Comparison of ENCODE assay signal across 8 mouse cellular contexts in genomic region chr4:129144401-129145367, GRCm38 (mm10). TPM values are rescaled to one million over a fixed set of nuclear protein-coding genes. Genes with fewer than 3 reads are reported as not detected.
DNase-seq lines count a peak whose midpoint lies in the region; ATAC-seq and TF ChIP-seq lines count a peak whose summit lies in the region.

No protein-coding gene starts in this region.

- H3K9ac ChIP-seq in heart, embryonic 11.5 days (ENCODE audit: low read depth, low read length): peak overlapping the region; percentile 22; the same call in 1 of the 2 replicates
- no peak overlapping the region for H3K9ac ChIP-seq in embryonic facial prominence, embryonic 15.5 days

- 60% methylated on average over 16 of the region's 16 CpGs for WGBS in heart, embryonic 11.5 days (ENCODE audit: insufficient replicate concordance)
- 35% methylated on average over 16 of the region's 16 CpGs for WGBS in embryonic facial prominence, embryonic 15.5 days

- no peak overlapping the region for H3K4me3 ChIP-seq in heart, embryonic 11.5 days (ENCODE audit: low read depth, low read length)
- no peak overlapping the region for H3K4me3 ChIP-seq in embryonic facial prominence, embryonic 15.5 days (replicated peaks)
- H3K4me3 ChIP-seq in left cerebral cortex, adult 2 months: no peak overlapping the region

- no peak for ATAC-seq in heart, embryonic 11.5 days (replicated peaks; ENCODE audit: insufficient number of reproducible peaks, low FRiP score, low TSS enrichment)
- ATAC-seq in embryonic facial prominence, embryonic 15.5 days (ENCODE audit: insufficient number of reproducible peaks, low FRiP score, low TSS enrichment, low read depth): peak; percentile 80
- no peak for ATAC-seq in erythroid progenitor cell, adult 5-6 weeks (replicated peaks; ENCODE audit: low FRiP score, poor library complexity, severe bottlenecking)

- no peak overlapping the region for H3K4me2 ChIP-seq in heart, embryonic 11.5 days
- no peak overlapping the region; the same call in 1 of the 2 replicates for H3K4me2 ChIP-seq in embryonic facial prominence, embryonic 15.5 days (replicated peaks)

- peaks cover 3% of the 10 kb centered on the region; the same call in 1 of the 2 replicates for H3K36me3 ChIP-seq in heart, embryonic 11.5 days (ENCODE audit: control insufficient read depth, insufficient read depth, low read length)
- peaks cover 9% of the 10 kb centered on the region; the same call in 1 of the 2 replicates for H3K36me3 ChIP-seq in embryonic facial prominence, embryonic 15.5 days

- no peak for TF ChIP-seq CTCF in left cerebral cortex, adult 2 months (IDR thresholded peaks at IDR 0.05)

- no peaks in the 10 kb centered on the region for H3K9me3 ChIP-seq in heart, embryonic 11.5 days (replicated peaks; ENCODE audit: control insufficient read depth, low read length)
- H3K9me3 ChIP-seq in embryonic facial prominence, embryonic 15.5 days (replicated peaks): no peaks in the 10 kb centered on the region

- peaks cover 27% of the 10 kb centered on the region for H3K4me1 ChIP-seq in heart, embryonic 11.5 days (ENCODE audit: control insufficient read depth, insufficient read depth, low read length)
- H3K4me1 ChIP-seq in embryonic facial prominence, embryonic 15.5 days: peaks cover 35% of the 10 kb centered on the region

- DNase-seq in heart, postnatal 25 days (ENCODE audit: low spot score): no peak
- DNase-seq in left cerebral cortex, adult 2 months (ENCODE audit: extremely low spot score in 1 of 2, low spot score in 2 of 2): peak; percentile 67 to 87
- DNase-seq in right cerebral cortex, postnatal 14 days: peak; percentile 69
- DNase-seq in adrenal gland, adult 2 months: no peak
- no peak for DNase-seq in spleen, postnatal 10 days (ENCODE audit: low spot score in 2 of 2)

- no peaks in the 10 kb centered on the region for H3K27me3 ChIP-seq in heart, embryonic 11.5 days (ENCODE audit: control insufficient read depth, insufficient read depth, low read length)
- H3K27me3 ChIP-seq in embryonic facial prominence, embryonic 15.5 days: no peaks in the 10 kb centered on the region

- intact Hi-C loops in heart, postnatal 25 days (cut with DNase I): no loop called here
- intact Hi-C loops in left cerebral cortex, adult 2 months (cut with DNase I): loop anchor here (1.0 kb wide), 1 partner anchor 119 kb away; no protein-coding TSS in a partner anchor

- no peak overlapping the region for H3K27ac ChIP-seq in heart, embryonic 11.5 days (ENCODE audit: low read depth, low read length)
- H3K27ac ChIP-seq in embryonic facial prominence, embryonic 15.5 days (replicated peaks): peak overlapping the region; percentile 78
- H3K27ac ChIP-seq in left cerebral cortex, adult 2 months: peak overlapping the region; percentile 85

RNA-seq across cellular contexts. Expression of gene Fndc5, which starts 7.9 kb away (rescaled TPM):
- polyA plus RNA-seq in heart, embryonic 11.5 days (2014; fragmentation: Nextera tagmentation; extraction: Ambion mirVana): 5.3 and 5.4 TPM in 2 replicates
- 100 to 1,000 TPM; 325 TPM for total RNA-seq in heart, postnatal 25 days (2021)
- 19.7 and 26.3 TPM in 2 replicates for polyA plus RNA-seq in embryonic facial prominence, embryonic 15.5 days (2015; fragmentation: Nextera tagmentation; extraction: Ambion mirVana)
- 10 to 100 TPM; 54.0 to 58.1 TPM for total RNA-seq in left cerebral cortex, adult 2 months (2021)
- 0.72 TPM in 1 of 2 replicates, not detected in the other for total RNA-seq in erythroid progenitor cell, adult 5-6 weeks (2015; ENCODE audit: low replicate concordance)
- total RNA-seq in erythroid progenitor cell, adult 5-6 weeks (2017; ENCODE audit: low replicate concordance): 0.38 and 0.39 TPM in 2 replicates
- 1 to 10 TPM; 3.1 to 7.4 TPM for total RNA-seq in adrenal gland, adult 2 months (2021)
- polyA plus RNA-seq in adrenal gland, adult 2 months (2012; rRNA removed): 2.6 and 5.7 TPM in 2 replicates

RNA-seq across cellular contexts. Expression of gene Hpca, which starts 22.8 kb away (rescaled TPM):
- 1.7 and 2.3 TPM in 2 replicates for polyA plus RNA-seq in heart, embryonic 11.5 days (2014; fragmentation: Nextera tagmentation; extraction: Ambion mirVana)
- not detected for total RNA-seq in heart, postnatal 25 days (2021)
- polyA plus RNA-seq in embryonic facial prominence, embryonic 15.5 days (2015; fragmentation: Nextera tagmentation; extraction: Ambion mirVana): 1.8 and 2.2 TPM in 2 replicates
- total RNA-seq in left cerebral cortex, adult 2 months (2021): 100 to 1,000 TPM; 650 to 692 TPM
- not detected in 2 replicates for total RNA-seq in erythroid progenitor cell, adult 5-6 weeks (2015; ENCODE audit: low replicate concordance)
- total RNA-seq in erythroid progenitor cell, adult 5-6 weeks (2017; ENCODE audit: low replicate concordance): not detected in 2 replicates
- 1 to 10 TPM in 1 of 2 experiments, under 1 TPM in 1; 0.66 to 1.1 TPM for total RNA-seq in adrenal gland, adult 2 months (2021)
- polyA plus RNA-seq in adrenal gland, adult 2 months (2012; rRNA removed): 1.4 and 2.6 TPM in 2 replicates

RNA-seq across cellular contexts. Expression of gene Tmem54, which starts 39.3 kb away (rescaled TPM):
- polyA plus RNA-seq in heart, embryonic 11.5 days (2014; fragmentation: Nextera tagmentation; extraction: Ambion mirVana): 0.30 and 0.66 TPM in 2 replicates
- not detected for total RNA-seq in heart, postnatal 25 days (2021)
- polyA plus RNA-seq in embryonic facial prominence, embryonic 15.5 days (2015; fragmentation: Nextera tagmentation; extraction: Ambion mirVana): 26.6 and 26.9 TPM in 2 replicates
- not detected for total RNA-seq in left cerebral cortex, adult 2 months (2021)
- not detected in 2 replicates for total RNA-seq in erythroid progenitor cell, adult 5-6 weeks (2015; ENCODE audit: low replicate concordance)
- not detected in 2 replicates for total RNA-seq in erythroid progenitor cell, adult 5-6 weeks (2017; ENCODE audit: low replicate concordance)
- total RNA-seq in adrenal gland, adult 2 months (2021): not detected
- not detected in 2 replicates for polyA plus RNA-seq in adrenal gland, adult 2 months (2012; rRNA removed)

RNA-seq across cellular contexts. Expression of gene S100pbp, which starts 44.8 kb away (rescaled TPM):
- polyA plus RNA-seq in heart, embryonic 11.5 days (2014; fragmentation: Nextera tagmentation; extraction: Ambion mirVana): 18.6 and 18.7 TPM in 2 replicates
- total RNA-seq in heart, postnatal 25 days (2021): 10 to 100 TPM; 12.9 to 14.1 TPM
- 17.8 and 18.5 TPM in 2 replicates for polyA plus RNA-seq in embryonic facial prominence, embryonic 15.5 days (2015; fragmentation: Nextera tagmentation; extraction: Ambion mirVana)
- 10 to 100 TPM; 33.9 to 34.5 TPM for total RNA-seq in left cerebral cortex, adult 2 months (2021)
- 6.8 and 29.8 TPM in 2 replicates for total RNA-seq in erythroid progenitor cell, adult 5-6 weeks (2015; ENCODE audit: low replicate concordance)
- total RNA-seq in erythroid progenitor cell, adult 5-6 weeks (2017; ENCODE audit: low replicate concordance): 8.1 and 11.6 TPM in 2 replicates
- total RNA-seq in adrenal gland, adult 2 months (2021): 10 to 100 TPM; 21.1 to 21.4 TPM
- 6.4 and 7.5 TPM in 2 replicates for polyA plus RNA-seq in adrenal gland, adult 2 months (2012; rRNA removed)

RNA-seq across cellular contexts. Expression of gene Yars, which starts 44.9 kb away (rescaled TPM):
- polyA plus RNA-seq in heart, embryonic 11.5 days (2014; fragmentation: Nextera tagmentation; extraction: Ambion mirVana): 54.9 and 55.4 TPM in 2 replicates
- 10 to 100 TPM; 26.9 to 30.0 TPM for total RNA-seq in heart, postnatal 25 days (2021)
- polyA plus RNA-seq in embryonic facial prominence, embryonic 15.5 days (2015; fragmentation: Nextera tagmentation; extraction: Ambion mirVana): 75.5 and 83.2 TPM in 2 replicates
- total RNA-seq in left cerebral cortex, adult 2 months (2021): 10 to 100 TPM; 87.4 to 93.1 TPM
- total RNA-seq in erythroid progenitor cell, adult 5-6 weeks (2015; ENCODE audit: low replicate concordance): 21.0 and 29.9 TPM in 2 replicates
- total RNA-seq in erythroid progenitor cell, adult 5-6 weeks (2017; ENCODE audit: low replicate concordance): 25.3 and 61.2 TPM in 2 replicates
- 10 to 100 TPM; 84.8 to 98.6 TPM for total RNA-seq in adrenal gland, adult 2 months (2021)
- polyA plus RNA-seq in adrenal gland, adult 2 months (2012; rRNA removed): 7.2 and 11.2 TPM in 2 replicates

Comparison
In these comparisons a context has a peak if more than half of its experiments do, and no peak if none do; other contexts are left out.
1. DNase-seq: peak in left cerebral cortex, adult 2 months (2 of 2) and right cerebral cortex, postnatal 14 days (single experiment); none in heart, postnatal 25 days (single experiment), adrenal gland, adult 2 months (single experiment) and spleen, postnatal 10 days (0 of 2).
2. RNA of gene Fndc5, which starts 7.9 kb away (total RNA-seq): 325 TPM in heart, postnatal 25 days and 54.0 to 58.1 TPM in left cerebral cortex, adult 2 months; 3.1 to 7.4 TPM in adrenal gland, adult 2 months and 0.38 to 0.72 TPM in erythroid progenitor cell, adult 5-6 weeks; every median in the first group is over 4 times any median in the second.
3. RNA of gene Hpca, which starts 22.8 kb away (total RNA-seq): 650 to 692 TPM in left cerebral cortex, adult 2 months; 0.66 to 1.1 TPM in adrenal gland, adult 2 months, not detected in heart, postnatal 25 days and not detected in erythroid progenitor cell, adult 5-6 weeks; every median in the first group is over 100 times any median in the second.